Mouse (Mus musculus) limb, embryonic 14.5 days (tissue): ENCODE data around the gene Celf2. TPM values are rescaled to one million over a fixed set of nuclear protein-coding genes. Genes with fewer than 3 reads are reported as not detected.

Experiments used
- ATAC-seq: fragments of 200-750 bp; cut with Nextera tagmentation; 2 replicates; pipeline ENCODE4 v1.8.0; 2017; ENCODE audit warnings: low read depth, moderate number of reproducible peaks, moderate TSS enrichment; ENCODE audit not compliant: low FRiP score
- DNase-seq: peaks from one replicate; pipeline ENCODE4 v3.0.0-alpha.2; 2015; ENCODE audit warnings: low spot score
- H3K27ac ChIP-seq: fragments of 300-500 bp; sonication (generic); replicated peaks from 2 replicates; pipeline ENCODE4 v1.5.1; 2014; ENCODE audit warnings: low read depth, mild to moderate bottlenecking, low read length, moderate library complexity, mixed read lengths
- H3K27me3 ChIP-seq: fragments of 300-500 bp; sonication (generic); 2 replicates; pipeline ENCODE4 v1.6.1; 2014; ENCODE audit warnings: low read length, mixed read lengths; ENCODE audit not compliant: control insufficient read depth, insufficient read depth
- H3K36me3 ChIP-seq: fragments of 300-500 bp; sonication (generic); 2 replicates; pipeline ENCODE4 v1.6.1; 2014; ENCODE audit warnings: mild to moderate bottlenecking, low read length, moderate library complexity, mixed read lengths; ENCODE audit not compliant: control insufficient read depth, insufficient read depth
- H3K4me1 ChIP-seq: fragments of 300-500 bp; sonication (generic); 2 replicates; pipeline ENCODE4 v1.6.1; 2014; ENCODE audit warnings: antibody characterized with exemption, low read length, mixed read lengths; ENCODE audit not compliant: control insufficient read depth, insufficient read depth
- H3K4me2 ChIP-seq: fragments of 300-500 bp; sonication (generic); replicated peaks from 2 replicates; pipeline ENCODE4 v1.6.1; 2014; ENCODE audit warnings: low read depth, mild to moderate bottlenecking, low read length, moderate library complexity; ENCODE audit not compliant: severe bottlenecking
- H3K4me3 ChIP-seq: fragments of 300-500 bp; sonication (generic); replicated peaks from 2 replicates; pipeline ENCODE4 v1.5.1; 2014; ENCODE audit warnings: low read length
- H3K9ac ChIP-seq: fragments of 300-500 bp; sonication (generic); 2 replicates; pipeline ENCODE4 v1.6.1; 2014; ENCODE audit warnings: mild to moderate bottlenecking, low read depth, low read length, moderate library complexity; ENCODE audit not compliant: severe bottlenecking
- H3K9me3 ChIP-seq: fragments of 300-500 bp; sonication (generic); 2 replicates; pipeline ENCODE4 v1.6.1; 2016; ENCODE audit warnings: low read length; ENCODE audit not compliant: control insufficient read depth
- POLR2A ChIP-seq: fragments of 200-500 bp; IDR thresholded peaks from 2 replicates; pipeline ENCODE4 v1.8.0; 2012; ENCODE audit warnings: inconsistent platforms, mild to moderate bottlenecking, moderate library complexity, borderline replicate concordance; ENCODE audit not compliant: insufficient read depth, insufficient read length; ENCODE audit errors: extremely low read depth
- WGBS: fragments of 180-500 bp; shearing (Covaris S2); extraction: QIAGEN DNeasy Blood & Tissue Kit; methylation state at CpG from one replicate; pipeline ENCODE4 v1.1.7; 2014; 5-methylcytosine and 5-hydroxymethylcytosine counted together
- polyA plus RNA-seq, 2 experiments: library from polyadenylated mRNA; depleted of rRNA in 1 of 2; stranded (reverse) in 1 of 2; unstranded in 1 of 2; fragments of >200 nt; fragmentation: Nextera tagmentation in 1 of 2; extraction: Ambion mirVana in 1 of 2; gene quantifications; 2 replicates each; pipeline versions ENCODE4 v1.2.1 to v1.2.3; 2012 to 2014

The Celf2 gene
- polyA plus RNA-seq, 2 experiments = 55.3 to 75.1 TPM

- no peak for TF ChIP-seq POLR2A
- Histone ChIP-seq H3K4me3 (no peak overlapping the region), H3K27ac (no peak overlapping the region), H3K4me2 (no peak overlapping the region), H3K9ac (no peak overlapping the region), H3K9me3 (no peaks in the 10 kb centered on the region), H3K36me3 (no peaks in the 10 kb centered on the region), H3K27me3 (no peaks in the 10 kb centered on the region), H3K4me1 (peaks cover 16% of the 10 kb centered on the region)
- DNase-seq = no peak
- no peak for ATAC-seq
- WGBS = 70% methylated on average over 7 of the region's 7 CpGs
Measured at GRCm38 (mm10) chr2:7060490-7061105, 448.8 kb downstream of the Celf2 start.

DNA sequence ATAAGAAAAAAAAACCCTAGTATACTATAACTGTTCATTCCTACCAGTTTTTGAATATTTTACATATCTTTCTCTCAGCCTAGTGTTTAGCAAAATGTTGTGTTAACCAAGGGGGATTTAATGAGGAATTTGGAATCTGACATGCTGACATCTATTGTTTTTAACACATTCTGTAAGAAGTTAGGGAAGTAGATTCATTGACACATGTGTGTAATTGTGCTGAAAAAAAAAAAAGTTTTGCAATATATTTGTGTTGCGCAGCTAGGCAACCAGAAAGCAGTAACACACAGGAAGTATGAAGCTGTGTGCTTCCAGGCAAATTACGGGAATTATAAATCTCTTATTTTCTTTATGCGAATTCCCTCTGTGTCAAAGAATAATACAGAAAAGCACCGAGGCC, 453.0 kb downstream of the Celf2 start:
- Histone ChIP-seq H3K36me3 (no peaks in the 10 kb centered on the region), H3K4me1 (peaks cover 9% of the 10 kb centered on the region; the same call in 1 of the 2 replicates), H3K9me3 (no peaks in the 10 kb centered on the region), H3K4me3 (no peak overlapping the region), H3K27ac (0 out of 2 replicates have a peak overlapping the region, but pooled peaks have one; percentile 27), H3K27me3 (no peaks in the 10 kb centered on the region), H3K4me2 (no peak overlapping the region), H3K9ac (no peak overlapping the region)
- WGBS = 44% methylated on average over 4 of the region's 4 CpGs
- ATAC-seq (peak; percentile 76), DNase-seq (peak; percentile 36)
- TF ChIP-seq POLR2A = no peak

- Histone ChIP-seq H3K4me1 (peaks cover 9% of the 10 kb centered on the region; the same call in 1 of the 2 replicates), H3K9ac (no peak overlapping the region), H3K36me3 (no peaks in the 10 kb centered on the region), H3K4me3 (no peak overlapping the region), H3K4me2 (no peak overlapping the region), H3K27ac (no peak overlapping the region), H3K27me3 (no peaks in the 10 kb centered on the region), H3K9me3 (no peaks in the 10 kb centered on the region)
- ATAC-seq (peak; percentile 66), DNase-seq (peak; percentile 36)
- TF ChIP-seq POLR2A = no peak
- WGBS = 51% methylated on average over 3 of the region's 3 CpGs
Measured at GRCm38 (mm10) chr2:7055958-7056357, 453.4 kb downstream of the Celf2 start.

GRCm38 (mm10) chr2:7051090-7051489, 458.3 kb downstream of the Celf2 start:
- H3K36me3 ChIP-seq = no peaks in the 10 kb centered on the region
- WGBS = 89% methylated on average over 5 of the region's 5 CpGs
- H3K4me2 ChIP-seq = no peak overlapping the region
- DNase-seq (no peak), ATAC-seq (no peak)
- H3K27me3 ChIP-seq = no peaks in the 10 kb centered on the region
- H3K9me3 ChIP-seq = peaks cover 5% of the 10 kb centered on the region
- H3K4me3 ChIP-seq = no peak overlapping the region
- H3K27ac ChIP-seq = no peak overlapping the region
- no peak for TF ChIP-seq POLR2A
- H3K9ac ChIP-seq = no peak overlapping the region
- peaks cover 5% of the 10 kb centered on the region; the same call in 1 of the 2 replicates for H3K4me1 ChIP-seq

GRCm38 (mm10) chr2:7046155-7046554, 463.2 kb downstream of the Celf2 start:
- Histone ChIP-seq H3K36me3 (no peaks in the 10 kb centered on the region), H3K9me3 (peaks cover 5% of the 10 kb centered on the region), H3K4me3 (no peak overlapping the region), H3K27me3 (no peaks in the 10 kb centered on the region), H3K4me2 (no peak overlapping the region), H3K27ac (no peak overlapping the region), H3K9ac (no peak overlapping the region), H3K4me1 (no peaks in the 10 kb centered on the region)
- no peak for TF ChIP-seq POLR2A
- no peak for ATAC-seq
- 3% methylated on average over 1 of the region's 1 CpGs for WGBS
- DNase-seq = no peak
